Mouse (Mus musculus) olfactory bulb, adult 2 months (tissue): Measurements from ENCODE around the gene Eef1akmt4. TPM values are rescaled to one million over a fixed set of nuclear protein-coding genes. Genes with fewer than 3 reads are reported as not detected.

Experiments used
- H3K27ac ChIP-seq: fragments of 200-500 bp; 2 replicates; pipeline ENCODE4 v1.5.1; 2012; ENCODE audit warnings: low read depth, low read length; ENCODE audit not compliant: insufficient read depth
- H3K4me1 ChIP-seq: fragments of 200-500 bp; 2 replicates; pipeline ENCODE4 v1.6.1; 2012; ENCODE audit warnings: low read length; ENCODE audit not compliant: control insufficient read depth, insufficient read depth
- H3K4me3 ChIP-seq: fragments of 200-500 bp; 2 replicates; pipeline ENCODE4 v1.5.1; 2012; ENCODE audit warnings: mild to moderate bottlenecking, low read depth, low read length, moderate library complexity; ENCODE audit not compliant: insufficient read depth
- CTCF ChIP-seq: fragments of 200-500 bp; IDR thresholded peaks from 2 replicates; pipeline ENCODE4 v1.5.1; 2012; ENCODE audit warnings: low read depth, mild to moderate bottlenecking, low read length, moderate library complexity; ENCODE audit not compliant: insufficient read depth
- POLR2A ChIP-seq: fragments of 200-500 bp; IDR thresholded peaks from 2 replicates; pipeline ENCODE4 v1.6.1; 2012; ENCODE audit warnings: mild to moderate bottlenecking, low read depth, low read length, moderate library complexity; ENCODE audit not compliant: insufficient read depth
- WGBS: fragments of 180-500 bp; shearing (Covaris S2); methylation state at CpG from one replicate; pipeline ENCODE4 v1.1.7; 2018; 5-methylcytosine and 5-hydroxymethylcytosine counted together
- polyA plus RNA-seq: library from polyadenylated mRNA; stranded (reverse); fragments of >200 nt; gene quantifications from 2 replicates; pipeline ENCODE4 v1.2.4, GENCODE M21; 2012; ENCODE audit warnings: low replicate concordance; ENCODE audit not compliant: missing spikeins, insufficient read depth, insufficient read length

The Eef1akmt4 gene
- polyA plus RNA-seq, 1 experiment = not detected

DNA sequence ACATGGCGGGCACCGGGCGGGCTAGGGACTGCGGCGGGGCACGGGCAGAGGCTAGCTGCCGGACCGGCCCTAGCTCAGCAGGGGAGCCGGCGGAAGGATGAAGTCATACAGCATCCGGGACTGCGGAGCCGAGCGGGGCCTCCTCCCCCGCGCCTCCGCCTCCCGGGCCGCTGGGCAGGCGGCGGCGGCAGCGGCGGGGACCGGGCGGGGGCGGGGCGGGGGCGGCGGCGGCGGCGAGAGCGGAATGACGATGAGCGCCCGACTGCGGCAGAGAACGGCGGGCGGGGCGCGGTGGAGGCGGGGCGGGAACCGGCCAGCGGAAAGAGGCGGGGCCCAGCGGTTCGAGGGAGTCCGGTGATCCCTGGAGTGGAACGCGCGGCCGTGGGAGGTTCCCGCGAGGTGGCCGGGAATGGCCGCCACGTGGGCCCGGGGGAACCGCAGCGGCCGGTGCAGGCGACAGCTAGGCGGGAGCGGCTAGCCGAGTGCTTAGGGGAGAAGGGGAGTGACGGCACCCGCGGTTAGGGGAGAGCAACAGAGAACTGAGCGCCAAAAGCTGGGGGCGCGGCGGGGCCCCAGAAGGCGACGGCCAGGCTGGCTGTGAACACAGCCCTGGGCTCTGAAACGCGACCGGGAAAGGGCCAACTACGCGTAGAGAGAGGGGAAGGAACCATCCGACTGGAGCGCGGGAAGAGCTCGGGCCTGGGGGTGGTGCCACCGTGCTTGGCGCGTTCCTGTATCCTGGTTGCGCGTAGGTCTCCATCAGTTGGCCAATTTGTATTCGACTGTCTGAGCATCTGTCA, 10.0 kb downstream of the Eef1akmt4 start, which contains the start of gene Camk2n2:
TSS of gene Camk2n2 (minus strand) at position 97 of the 800 bp plus-strand sequence.
- TF ChIP-seq POLR2A (0 out of 2 replicates have a peak, but pooled peaks have one; percentile 16), CTCF (no peak)
- H3K4me3 ChIP-seq = peak within 1 kb of the TSS; percentile 77
- WGBS = under 1% methylated on average over 92 of the region's 92 CpGs
- peaks cover 19% of the 10 kb centered on the region for H3K4me1 ChIP-seq
- peak within 1 kb of the TSS; percentile 20; the same call in 1 of the 2 replicates for H3K27ac ChIP-seq

DNA sequence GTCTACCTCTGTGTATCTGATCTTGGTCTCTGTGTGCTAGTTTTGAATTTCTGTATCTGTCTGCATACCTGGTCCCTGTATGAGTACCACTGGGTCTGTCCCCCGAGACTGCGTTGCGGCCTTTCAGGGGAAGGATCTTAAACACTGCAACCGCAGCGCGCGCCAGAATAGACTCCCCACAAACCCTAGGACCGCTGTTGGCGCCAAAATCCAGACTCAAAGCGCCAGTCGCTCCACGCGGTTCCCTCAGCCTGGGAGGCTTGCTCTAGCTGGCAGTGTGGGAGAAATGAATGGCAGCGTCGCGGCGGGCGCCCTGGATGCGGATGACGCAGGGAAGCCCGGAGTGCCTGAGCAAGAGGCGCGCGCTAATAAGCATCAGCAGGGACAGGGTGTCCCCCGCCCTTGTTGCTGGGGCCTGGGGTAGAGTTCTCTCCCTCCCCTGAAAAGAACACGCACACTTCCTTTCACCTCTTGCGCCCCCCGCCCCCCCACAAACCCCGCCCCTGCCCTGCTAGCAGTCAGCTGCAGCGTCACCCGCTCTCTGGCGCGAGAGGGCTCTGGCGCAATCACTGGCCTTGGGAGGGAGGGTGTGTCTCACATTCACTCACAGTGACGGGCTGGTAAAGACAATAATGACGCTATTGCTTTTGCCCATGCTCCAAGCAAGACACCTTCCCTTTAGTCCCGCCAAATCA, 10.7 kb downstream of the Eef1akmt4 start:
- H3K4me3 ChIP-seq = peak overlapping the region; percentile 77
- 1% methylated on average over 37 of the region's 37 CpGs for WGBS
- H3K27ac ChIP-seq = peak overlapping the region; percentile 46
- TF ChIP-seq POLR2A (no peak), CTCF (no peak)
- peaks cover 19% of the 10 kb centered on the region for H3K4me1 ChIP-seq

DNA sequence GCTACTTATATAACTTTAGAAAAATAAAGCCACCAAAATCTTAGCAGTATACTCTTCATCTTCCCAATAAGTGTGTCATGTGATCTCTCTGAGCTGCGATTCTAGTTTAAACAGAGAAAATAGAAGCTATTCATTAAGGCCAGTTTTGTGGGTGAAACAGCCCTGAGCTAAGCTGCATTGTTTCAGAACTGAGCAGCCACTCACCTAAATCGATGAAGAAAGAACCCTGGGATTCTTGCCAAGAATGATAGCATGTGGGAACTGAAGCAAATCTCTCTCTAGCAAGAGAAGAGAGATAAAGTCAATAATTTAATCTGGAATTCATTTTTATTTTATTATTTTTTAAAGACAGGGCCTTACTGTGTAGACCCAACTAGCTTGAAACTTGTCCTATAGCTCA, 11.8 kb downstream of the Eef1akmt4 start:
- H3K4me1 ChIP-seq = peaks cover 19% of the 10 kb centered on the region
- H3K4me3 ChIP-seq = no peak overlapping the region
- WGBS = 9% methylated on average over 2 of the region's 2 CpGs
- no peak for TF ChIP-seq POLR2A
- no peak overlapping the region for H3K27ac ChIP-seq

DNA sequence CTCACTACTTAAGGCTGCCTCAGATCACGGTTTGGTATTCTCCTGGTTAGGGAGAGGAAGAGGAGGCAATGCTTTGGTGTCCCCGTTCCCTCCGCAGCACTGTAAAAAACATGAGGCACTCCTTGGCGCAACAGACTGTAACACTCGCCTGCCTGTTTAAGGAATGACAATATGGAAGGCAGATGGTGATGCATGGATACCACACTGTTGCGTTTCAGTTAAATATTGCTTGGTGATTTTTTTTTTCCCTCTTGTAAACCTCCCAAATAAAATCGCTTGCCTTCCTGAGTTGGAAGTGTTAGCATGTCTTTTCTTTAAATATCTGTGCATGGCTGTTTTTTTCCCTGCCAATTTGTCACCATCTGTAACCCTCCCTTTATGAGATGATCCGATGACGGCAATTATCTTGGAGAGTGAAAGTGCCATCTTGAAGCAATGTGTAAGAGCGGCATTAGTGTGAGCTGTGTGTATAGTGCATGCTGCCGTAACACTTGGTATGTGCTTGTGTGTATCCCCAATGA, 17.5 kb downstream of the Eef1akmt4 start:
- no peak overlapping the region for H3K27ac ChIP-seq
- WGBS = 60% methylated on average over 11 of the region's 11 CpGs
- peaks cover 13% of the 10 kb centered on the region for H3K4me1 ChIP-seq
- no peak overlapping the region for H3K4me3 ChIP-seq
- TF ChIP-seq POLR2A (no peak), CTCF (no peak)

DNA sequence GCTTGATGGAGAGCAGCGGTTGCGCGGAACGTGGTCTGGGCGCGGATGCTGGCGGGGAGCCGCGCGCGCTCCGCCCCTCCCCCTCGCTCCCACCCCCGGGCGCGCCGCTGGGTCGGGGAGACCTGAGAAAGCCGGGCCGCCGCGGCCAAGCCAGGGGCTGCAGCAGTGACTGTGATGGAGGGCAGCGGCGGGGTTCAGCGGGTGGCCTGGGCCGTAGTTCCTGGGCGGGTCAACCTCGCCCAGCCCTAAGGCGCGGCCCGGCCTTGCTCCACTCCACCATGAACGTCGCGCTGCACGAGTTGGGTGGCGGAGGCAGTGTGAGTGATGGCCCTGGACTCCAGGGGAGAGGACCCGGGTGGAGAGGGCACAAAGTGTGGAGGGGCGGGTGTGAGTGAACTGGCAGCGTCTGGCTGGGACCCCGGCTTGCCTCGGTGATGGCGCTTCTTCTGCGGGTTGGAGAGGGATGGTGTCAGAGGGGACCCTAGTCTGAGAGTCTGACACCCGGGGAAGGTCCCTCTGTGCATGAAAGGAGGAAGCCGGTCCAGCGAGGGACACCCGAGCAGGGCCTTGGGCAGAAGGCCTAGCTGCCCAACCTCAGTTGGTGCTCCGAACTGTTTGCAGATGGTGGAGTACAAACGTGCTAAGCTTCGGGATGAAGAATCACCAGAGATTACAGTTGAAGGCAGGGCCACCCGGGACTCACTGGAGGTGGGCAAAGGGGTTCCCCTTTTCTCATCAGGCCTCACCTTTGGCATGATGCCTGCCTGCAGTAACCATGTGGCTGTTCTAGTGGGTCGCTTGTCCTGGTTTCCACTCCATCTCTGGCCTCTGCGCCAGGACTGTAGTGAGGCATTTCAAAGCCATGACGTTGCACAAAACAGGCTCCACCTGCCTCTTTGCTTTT, 18.6 kb downstream of the Eef1akmt4 start, which contains the start of gene Ece2:
TSS of gene Ece2 (plus strand) at position 98 of the 904 bp plus-strand sequence.
- H3K4me1 ChIP-seq = peaks cover 13% of the 10 kb centered on the region
- H3K4me3 ChIP-seq = peak within 1 kb of the TSS; percentile 89
- H3K27ac ChIP-seq = peak within 1 kb of the TSS; percentile 19
- WGBS = 4% methylated on average over 54 of the region's 54 CpGs
- TF ChIP-seq POLR2A = 0 out of 2 replicates have a peak, but pooled peaks have one; percentile 38
- TF ChIP-seq CTCF = no peak

DNA sequence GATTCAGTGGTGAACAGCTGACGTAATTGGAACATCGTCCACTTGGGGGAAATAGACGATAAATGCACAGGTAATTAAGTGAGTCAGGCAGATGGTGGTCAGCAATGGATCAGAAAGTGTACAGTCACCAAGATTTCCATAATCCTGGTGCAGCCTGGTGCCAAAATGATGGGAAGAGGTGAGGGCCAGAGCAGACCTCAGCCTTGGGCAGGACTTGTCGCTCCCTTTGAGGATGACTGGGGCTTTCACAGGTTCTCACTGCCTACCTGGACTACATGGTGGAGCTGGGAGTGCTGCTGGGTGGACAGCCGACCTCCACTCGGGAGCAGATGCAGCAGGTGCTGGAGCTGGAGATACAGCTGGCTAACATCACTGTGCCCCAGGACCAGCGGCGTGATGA, 26.0 kb downstream of the Eef1akmt4 start:
- no peak for TF ChIP-seq POLR2A
- TF ChIP-seq CTCF = no peak
- WGBS = 86% methylated on average over 8 of the region's 8 CpGs
- no peak overlapping the region for H3K4me3 ChIP-seq
- H3K4me1 ChIP-seq = peaks cover 5% of the 10 kb centered on the region; the same call in 1 of the 2 replicates
- no peak overlapping the region for H3K27ac ChIP-seq

DNA sequence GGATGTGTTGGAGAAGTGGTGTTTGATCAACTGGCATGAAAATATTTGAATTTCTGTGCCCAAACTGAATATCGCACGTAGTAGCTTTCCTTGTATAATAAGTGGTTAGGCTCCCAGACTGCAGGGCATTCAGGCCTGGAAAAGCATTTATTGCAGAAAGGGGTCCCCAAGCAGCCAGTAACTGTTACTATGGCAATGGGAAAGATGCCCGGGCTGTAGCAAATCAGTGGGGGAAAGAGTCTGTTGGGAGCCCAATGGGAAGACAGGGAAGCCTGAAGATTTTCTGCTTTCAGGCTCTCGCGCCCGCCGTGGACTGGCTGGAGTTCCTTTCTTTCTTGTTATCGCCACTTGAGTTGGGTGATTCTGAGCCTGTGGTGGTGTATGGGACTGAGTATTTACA, 27.0 kb downstream of the Eef1akmt4 start:
- H3K27ac ChIP-seq = no peak overlapping the region
- H3K4me1 ChIP-seq = peaks cover 5% of the 10 kb centered on the region; the same call in 1 of the 2 replicates
- 24% methylated on average over 8 of the region's 8 CpGs for WGBS
- H3K4me3 ChIP-seq = no peak overlapping the region
- TF ChIP-seq POLR2A = no peak
- no peak for TF ChIP-seq CTCF

DNA sequence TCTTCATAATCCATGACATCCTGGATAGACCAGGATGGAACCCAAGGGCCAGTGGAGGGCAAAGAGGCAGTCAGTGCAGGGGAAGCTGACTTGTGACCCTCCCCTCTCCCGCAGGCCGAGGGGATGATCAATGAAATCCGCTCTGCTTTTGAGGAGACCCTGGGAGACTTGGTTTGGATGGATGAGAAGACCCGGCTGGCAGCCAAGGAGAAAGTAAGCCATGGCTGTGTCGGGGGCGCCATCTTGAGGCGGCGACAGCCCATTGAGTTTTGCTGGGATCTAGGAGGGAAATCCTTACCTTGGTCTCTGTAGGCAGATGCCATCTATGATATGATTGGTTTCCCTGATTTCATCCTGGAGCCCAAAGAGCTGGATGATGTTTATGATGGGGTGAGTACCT, 30.8 kb downstream of the Eef1akmt4 start:
- no peak overlapping the region for H3K27ac ChIP-seq
- TF ChIP-seq CTCF (peak; percentile 78), POLR2A (no peak)
- H3K4me1 ChIP-seq = peaks cover 5% of the 10 kb centered on the region; the same call in 1 of the 2 replicates
- WGBS = 5% methylated on average over 8 of the region's 8 CpGs
- H3K4me3 ChIP-seq = no peak overlapping the region
